Mouse (Mus musculus) bone marrow macrophage, adult 2 months (primary cell): Measurements from ENCODE around the gene Plcb2. TPM values are rescaled to one million over a fixed set of nuclear protein-coding genes. Genes with fewer than 3 reads are reported as not detected.

Experiments used
- H3K27ac ChIP-seq: 2 replicates; pipeline ENCODE4 v1.5.1; 2012; ENCODE audit warnings: low read depth, low read length; ENCODE audit not compliant: insufficient read depth
- H3K4me1 ChIP-seq: 2 replicates; pipeline ENCODE4 v1.6.1; 2012; ENCODE audit warnings: low read length; ENCODE audit not compliant: control insufficient read depth, insufficient read depth
- H3K4me3 ChIP-seq: 2 replicates; pipeline ENCODE4 v1.5.1; 2012; ENCODE audit warnings: mild to moderate bottlenecking, low read length, moderate library complexity; ENCODE audit not compliant: insufficient read depth
- CTCF ChIP-seq: IDR thresholded peaks from 2 replicates; pipeline ENCODE4 v1.5.1; 2012; ENCODE audit warnings: low read depth, mild to moderate bottlenecking, low read length, moderate library complexity
- POLR2A ChIP-seq: IDR thresholded peaks from 2 replicates; pipeline ENCODE4 v1.6.1; 2012; ENCODE audit warnings: mild to moderate bottlenecking, low read depth, low read length, borderline replicate concordance
- polyA plus RNA-seq: library from polyadenylated mRNA; stranded (reverse); fragments of >200 nt; gene quantifications from 2 replicates; pipeline ENCODE4 v1.2.4, GENCODE M21; 2012; ENCODE audit not compliant: missing spikeins, insufficient read depth, insufficient read length

Gene Plcb2
- polyA plus RNA-seq, 1 experiment: 53.8 TPM

DNA sequence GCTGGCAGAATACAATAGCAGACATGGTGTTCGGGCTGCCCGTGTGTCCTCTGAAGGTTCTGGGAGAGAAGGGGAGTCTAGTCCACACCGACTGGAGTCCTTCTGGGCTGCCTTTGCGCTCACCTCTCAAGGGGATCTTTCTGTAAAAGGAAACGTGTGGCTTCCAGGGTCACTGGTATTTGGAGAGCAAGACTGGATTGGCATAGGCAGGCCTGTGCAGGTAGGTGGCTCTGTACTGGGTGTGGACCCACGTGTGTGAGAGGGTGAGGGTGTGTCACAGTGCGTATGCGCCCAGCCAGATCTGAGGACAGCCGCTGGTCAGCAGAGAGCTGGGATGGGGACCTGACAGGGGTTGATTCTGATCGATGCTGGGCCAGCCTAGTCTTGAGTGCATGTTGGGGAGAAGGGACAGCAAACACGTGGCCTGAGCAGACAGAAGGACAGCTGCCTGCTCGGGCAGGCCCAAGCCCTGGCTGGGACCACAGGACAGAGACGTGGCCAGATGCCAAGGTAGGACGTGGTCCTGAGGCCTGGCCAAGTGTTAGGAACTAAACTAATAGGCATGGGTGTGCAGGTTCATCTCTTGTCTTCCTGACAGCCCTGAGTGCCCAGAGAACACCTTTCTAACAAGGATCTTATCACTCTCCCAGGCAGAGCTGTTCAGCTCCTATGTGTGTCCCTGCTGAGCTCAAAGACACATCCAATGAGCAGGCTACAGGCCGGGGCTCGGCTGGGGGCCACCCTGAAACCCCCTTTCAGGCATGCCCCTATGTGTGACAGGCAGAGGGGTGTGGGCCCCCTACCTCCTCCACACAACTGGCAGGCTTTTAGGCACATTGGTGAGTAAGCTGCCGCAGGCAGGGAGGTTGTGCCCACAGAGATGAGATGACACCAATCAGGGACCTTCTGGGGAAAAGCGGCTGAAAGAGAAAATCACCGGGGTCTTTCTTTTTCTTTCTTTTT is 64.2 kb downstream of the Plcb2 start:
- TF ChIP-seq POLR2A: no peak
- TF ChIP-seq CTCF: no peak
- Histone ChIP-seq H3K27ac (no peak overlapping the region), H3K4me1 (peaks cover 6% of the 10 kb centered on the region), H3K4me3 (peak overlapping the region; percentile 44; the same call in 1 of the 2 replicates)

- no peak within 1 kb of the TSS for H3K27ac ChIP-seq
- H3K4me3 ChIP-seq: peak within 1 kb of the TSS; percentile 44
- TF ChIP-seq CTCF: no peak
- TF ChIP-seq POLR2A: no peak
- H3K4me1 ChIP-seq: peaks cover 10% of the 10 kb centered on the region
Observed at GRCm38 (mm10) chr2:118662902-118663803, 65.1 kb downstream of the Plcb2 start, which contains the start of gene Pak6. TSS of gene Pak6 (plus strand) at chr2:118663303.

DNA sequence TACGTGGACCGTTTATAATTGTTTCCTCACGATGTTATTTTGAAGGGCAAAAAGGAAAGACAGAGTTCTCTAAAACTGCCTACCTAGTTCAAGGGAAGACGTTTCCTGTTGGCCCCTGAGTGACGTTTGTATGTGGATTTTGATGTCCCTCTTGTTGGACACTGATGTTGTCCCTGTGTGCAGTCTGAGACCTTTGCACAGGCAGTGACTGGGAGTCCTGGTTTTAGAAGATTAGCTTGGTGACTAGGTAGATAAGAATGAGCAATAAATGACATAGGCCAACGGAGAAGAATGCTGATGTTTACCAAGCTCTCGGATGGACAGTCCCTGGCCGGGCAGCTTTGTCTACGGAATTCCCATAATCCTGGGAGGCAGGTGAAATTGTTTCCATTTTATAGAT is 66.3 kb downstream of the Plcb2 start:
- TF ChIP-seq CTCF (no peak), POLR2A (no peak)
- no peak overlapping the region for H3K4me3 ChIP-seq
- H3K27ac ChIP-seq: no peak overlapping the region
- H3K4me1 ChIP-seq: peaks cover 10% of the 10 kb centered on the region

DNA sequence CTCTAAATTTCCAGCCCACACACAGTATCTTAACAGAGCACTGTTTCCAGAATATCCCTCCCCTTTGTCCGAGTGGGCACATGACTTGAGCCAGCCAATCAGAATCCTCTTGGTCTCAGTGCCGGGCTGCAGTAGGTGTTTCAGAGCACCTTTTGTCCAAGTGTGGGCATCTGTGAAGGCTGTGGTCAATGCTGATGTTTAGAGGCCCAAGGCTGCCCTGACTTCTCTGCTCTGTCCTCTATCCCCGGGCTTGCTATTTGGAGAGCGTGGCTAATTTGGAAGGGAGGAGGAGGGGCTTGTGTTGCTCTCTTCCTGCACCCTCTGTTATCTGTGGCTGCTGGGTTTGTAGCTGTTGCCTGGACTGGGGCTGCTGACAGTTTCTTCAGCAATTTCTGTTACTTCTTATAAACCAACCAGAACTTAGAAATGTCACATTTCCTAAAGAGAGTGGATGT is 68.2 kb downstream of the Plcb2 start:
- no peak for TF ChIP-seq CTCF
- TF ChIP-seq POLR2A: no peak
- H3K27ac ChIP-seq: no peak overlapping the region
- H3K4me3 ChIP-seq: peak overlapping the region; percentile 49
- H3K4me1 ChIP-seq: peaks cover 10% of the 10 kb centered on the region

DNA sequence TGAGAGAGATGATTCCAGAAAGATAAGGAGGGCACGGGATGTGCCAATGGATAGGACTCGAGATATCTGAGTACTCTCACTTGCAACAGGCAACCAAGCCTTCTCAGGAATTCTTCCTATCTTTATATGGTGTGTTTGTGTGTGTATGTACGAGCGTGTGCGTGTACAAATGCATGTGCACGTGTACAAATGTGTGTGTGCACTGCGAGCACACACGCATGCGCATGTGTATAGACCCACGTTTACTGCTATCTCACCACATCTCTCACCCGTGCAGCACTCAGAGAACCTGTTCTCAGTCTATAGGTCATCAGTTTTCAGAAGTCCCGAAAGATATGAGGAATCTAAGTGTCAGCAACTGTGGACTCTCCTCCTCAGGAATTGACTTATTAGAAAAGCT is 68.7 kb downstream of the Plcb2 start:
- no peak overlapping the region for H3K4me3 ChIP-seq
- peaks cover 10% of the 10 kb centered on the region for H3K4me1 ChIP-seq
- TF ChIP-seq POLR2A (no peak), CTCF (no peak)
- H3K27ac ChIP-seq: no peak overlapping the region

- no peak overlapping the region for H3K27ac ChIP-seq
- H3K4me3 ChIP-seq: no peak overlapping the region
- TF ChIP-seq CTCF (no peak), POLR2A (no peak)
- H3K4me1 ChIP-seq: peaks cover 14% of the 10 kb centered on the region
Observed at GRCm38 (mm10) chr2:118659077-118659476, 69.2 kb downstream of the Plcb2 start.

GRCm38 (mm10) chr2:118658457-118658856 is 69.8 kb downstream of the Plcb2 start:
- no peak overlapping the region for H3K4me3 ChIP-seq
- H3K27ac ChIP-seq: no peak overlapping the region
- peaks cover 16% of the 10 kb centered on the region for H3K4me1 ChIP-seq
- TF ChIP-seq POLR2A: no peak
- no peak for TF ChIP-seq CTCF

Other genes starting within 250 kb of the Plcb2 start
- gene Srp14, start 248.7 kb downstream of the Plcb2 start, polyA plus RNA-seq: 252 and 297 TPM in 2 replicates
- gene Bmf, start 178.8 kb downstream of the Plcb2 start, polyA plus RNA-seq: 30.0 and 44.1 TPM in 2 replicates
- 43.3 and 49.9 TPM in 2 replicates for gene Bub1b, start 130.2 kb downstream of the Plcb2 start, polyA plus RNA-seq
- gene Pak6, start 65.1 kb downstream of the Plcb2 start, polyA plus RNA-seq: not detected in 2 replicates
- not detected in 2 replicates for gene Ankrd63, start 24.5 kb downstream of the Plcb2 start, polyA plus RNA-seq
- 11.3 and 11.6 TPM in 2 replicates for gene Inafm2, start 17.3 kb upstream of the Plcb2 start, polyA plus RNA-seq
- 0.23 TPM in 1 of 2 replicates, not detected in the other for gene Ccdc9b, start 34.2 kb upstream of the Plcb2 start, polyA plus RNA-seq
- not detected in 2 replicates for gene Phgr1, start 44.3 kb upstream of the Plcb2 start, polyA plus RNA-seq
- gene Disp2, start 51.3 kb upstream of the Plcb2 start, polyA plus RNA-seq: not detected in 2 replicates
- 70.1 and 78.3 TPM in 2 replicates for gene Knstrn, start 85.6 kb upstream of the Plcb2 start, polyA plus RNA-seq
- 63.4 and 76.0 TPM in 2 replicates for gene Ivd, start 133.5 kb upstream of the Plcb2 start, polyA plus RNA-seq
- 22.3 and 28.2 TPM in 2 replicates for gene Bahd1, start 171.9 kb upstream of the Plcb2 start, polyA plus RNA-seq
- 20.4 and 21.3 TPM in 2 replicates for gene Chst14, start 198.1 kb upstream of the Plcb2 start, polyA plus RNA-seq